Comparison of ENCODE assay signal across 23 mouse cellular contexts in the genomic region with DNA sequence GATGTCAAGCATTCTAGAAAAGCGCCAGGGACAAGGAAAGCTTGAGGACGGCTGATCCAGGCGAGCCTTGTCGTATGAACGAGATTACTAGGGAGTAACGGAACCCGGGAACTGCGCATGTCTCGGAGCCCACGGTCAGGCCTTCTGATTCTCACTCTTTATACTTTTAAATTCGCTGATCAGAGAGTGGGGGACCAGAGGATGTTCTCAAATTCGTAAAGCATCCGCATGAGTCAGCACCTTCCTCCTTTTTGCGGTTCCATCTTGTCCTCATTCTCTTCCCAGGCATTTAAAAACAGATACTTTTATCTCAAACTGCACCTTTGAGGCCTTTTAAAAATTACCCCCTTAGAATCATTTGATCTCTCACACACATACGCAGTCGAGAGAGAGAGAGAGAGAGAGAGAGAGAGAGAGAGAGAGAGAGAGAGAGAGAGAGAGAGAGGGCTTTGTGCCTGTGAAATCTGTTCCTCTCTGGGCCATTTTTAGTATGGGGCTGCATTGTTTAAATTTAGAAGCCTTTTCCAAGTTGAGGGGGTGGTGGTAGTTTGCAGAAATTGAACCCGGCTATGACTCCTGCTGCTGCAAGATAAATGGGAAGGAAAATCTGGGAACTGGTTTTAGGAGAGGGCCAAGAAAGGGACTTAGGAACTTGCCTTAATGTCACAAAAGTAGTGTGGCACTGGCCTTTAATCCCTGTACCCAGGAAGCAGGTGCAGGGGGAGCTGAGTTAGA. TPM values are rescaled to one million over a fixed set of nuclear protein-coding genes. Genes with fewer than 3 reads are reported as not detected.
DNase-seq lines count a peak whose midpoint lies in the region; ATAC-seq lines count a peak whose summit lies in the region.
"Had no signal": no experiment of that assay in that cellular context is flagged by ENCODE, and none has a peak within 500 bp of the region (broad histone marks: within the 10 kb centered on the region; RNA-seq: fewer than 3 reads in every experiment).

No protein-coding gene starts in this region.

- DNase-seq in frontal cortex, postnatal 36 days (ENCODE audit: low spot score in 2 of 2), result peak; percentile 49
- DNase-seq in frontal cortex, postnatal 14 days (ENCODE audit: low spot score in 2 of 2), result no peak
- peak; percentile 68 for DNase-seq in right cerebral cortex, adult 18-20 months
- DNase-seq in right cerebral cortex, postnatal 10 days (ENCODE audit: low spot score in 2 of 2), result no peak
- peak; percentile 80 for DNase-seq in brain, adult 2 months (ENCODE audit: low read depth, low spot score)
- peak; percentile 74 for DNase-seq in telencephalon, adult 2 months (ENCODE audit: low read depth, low spot score)
- DNase-seq: adrenal gland, postnatal 10 days; cerebellum, adult 9-10 months; kidney, adult 8-10 months; kidney, postnatal 10 days had no signal

- ATAC-seq in forebrain, embryonic 16.5 days, result no peak
- ATAC-seq: forebrain, embryonic 14.5 days; intestine, embryonic 15.5 days; midbrain, embryonic 16.5 days had no signal

- H3K4me1 ChIP-seq in forebrain, embryonic 16.5 days (replicated peaks; ENCODE audit: control insufficient read depth, insufficient read depth, low read length), result no peaks in the 10 kb centered on the region
- H3K4me1 ChIP-seq: embryonic facial prominence, embryonic 15.5 days; hindbrain, embryonic 15.5 days; intestine, embryonic 15.5 days; limb, embryonic 10.5 days; midbrain, embryonic 10.5 days; stomach, embryonic 15.5 days had no signal

- H3K4me3 ChIP-seq in forebrain, embryonic 16.5 days (replicated peaks; ENCODE audit: low read length), result no peak overlapping the region
- H3K4me3 ChIP-seq: embryonic facial prominence, embryonic 15.5 days; hindbrain, embryonic 15.5 days; intestine, embryonic 15.5 days; limb, embryonic 10.5 days; midbrain, embryonic 10.5 days; stomach, embryonic 15.5 days had no signal

- H3K4me2 ChIP-seq in forebrain, embryonic 16.5 days (ENCODE audit: low read length), result no peak overlapping the region
- H3K4me2 ChIP-seq: embryonic facial prominence, embryonic 15.5 days; heart, embryonic 11.5 days; hindbrain, embryonic 15.5 days; intestine, embryonic 15.5 days; stomach, embryonic 15.5 days had no signal

- no peak overlapping the region for H3K27ac ChIP-seq in forebrain, embryonic 16.5 days (ENCODE audit: low read length)
- H3K27ac ChIP-seq: embryonic facial prominence, embryonic 15.5 days; hindbrain, embryonic 15.5 days; intestine, embryonic 15.5 days; limb, embryonic 10.5 days; macrophage; midbrain, embryonic 10.5 days; stomach, embryonic 15.5 days had no signal

- H3K36me3 ChIP-seq in forebrain, embryonic 16.5 days (ENCODE audit: control insufficient read depth, insufficient read depth), result no peaks in the 10 kb centered on the region
- H3K36me3 ChIP-seq: embryonic facial prominence, embryonic 15.5 days; G1E; hindbrain, embryonic 15.5 days; intestine, embryonic 15.5 days; limb, embryonic 10.5 days; midbrain, embryonic 10.5 days; stomach, embryonic 15.5 days had no signal

- no peak overlapping the region for H3K9ac ChIP-seq in forebrain, embryonic 16.5 days (replicated peaks; ENCODE audit: low read depth, low read length)
- H3K9ac ChIP-seq: embryonic facial prominence, embryonic 15.5 days; hindbrain, embryonic 15.5 days; intestine, embryonic 15.5 days; stomach, embryonic 15.5 days had no signal

- no peaks in the 10 kb centered on the region for H3K27me3 ChIP-seq in forebrain, embryonic 16.5 days (replicated peaks; ENCODE audit: control insufficient read depth, insufficient read depth, low read length)
- H3K27me3 ChIP-seq: CH12.LX; embryonic facial prominence, embryonic 15.5 days; hindbrain, embryonic 15.5 days; intestine, embryonic 15.5 days; stomach, embryonic 15.5 days had no signal

- no peaks in the 10 kb centered on the region for H3K9me3 ChIP-seq in forebrain, embryonic 16.5 days (ENCODE audit: control insufficient read depth, low read length)
- H3K9me3 ChIP-seq: embryonic facial prominence, embryonic 15.5 days; G1E; hindbrain, embryonic 15.5 days; intestine, embryonic 15.5 days; limb, embryonic 10.5 days; midbrain, embryonic 10.5 days; stomach, embryonic 15.5 days had no signal

- WGBS in forebrain, embryonic 16.5 days, result 84% methylated on average over 17 of the region's 17 CpGs

RNA-seq across cellular contexts. Expression of a gene that starts 20.2 kb away (rescaled TPM):
- polyA plus RNA-seq in forebrain, embryonic 16.5 days (2015; fragmentation: Nextera tagmentation; extraction: Ambion mirVana), result 31.6 and 34.6 TPM in 2 replicates
- polyA plus RNA-seq: G1E, macrophage had no signal

Comparison
In these comparisons a context has a peak if more than half of its experiments do, and no peak if none do; other contexts are left out.
1. DNase-seq: peak in frontal cortex, postnatal 36 days (2 of 2), right cerebral cortex, adult 18-20 months (single experiment), brain, adult 2 months (single experiment) and telencephalon, adult 2 months (single experiment); none in frontal cortex, postnatal 14 days (0 of 2) and right cerebral cortex, postnatal 10 days (0 of 2).